Mouse (Mus musculus): ENCODE measurements around the gene Hes7.

Hes7 gene

DNA sequence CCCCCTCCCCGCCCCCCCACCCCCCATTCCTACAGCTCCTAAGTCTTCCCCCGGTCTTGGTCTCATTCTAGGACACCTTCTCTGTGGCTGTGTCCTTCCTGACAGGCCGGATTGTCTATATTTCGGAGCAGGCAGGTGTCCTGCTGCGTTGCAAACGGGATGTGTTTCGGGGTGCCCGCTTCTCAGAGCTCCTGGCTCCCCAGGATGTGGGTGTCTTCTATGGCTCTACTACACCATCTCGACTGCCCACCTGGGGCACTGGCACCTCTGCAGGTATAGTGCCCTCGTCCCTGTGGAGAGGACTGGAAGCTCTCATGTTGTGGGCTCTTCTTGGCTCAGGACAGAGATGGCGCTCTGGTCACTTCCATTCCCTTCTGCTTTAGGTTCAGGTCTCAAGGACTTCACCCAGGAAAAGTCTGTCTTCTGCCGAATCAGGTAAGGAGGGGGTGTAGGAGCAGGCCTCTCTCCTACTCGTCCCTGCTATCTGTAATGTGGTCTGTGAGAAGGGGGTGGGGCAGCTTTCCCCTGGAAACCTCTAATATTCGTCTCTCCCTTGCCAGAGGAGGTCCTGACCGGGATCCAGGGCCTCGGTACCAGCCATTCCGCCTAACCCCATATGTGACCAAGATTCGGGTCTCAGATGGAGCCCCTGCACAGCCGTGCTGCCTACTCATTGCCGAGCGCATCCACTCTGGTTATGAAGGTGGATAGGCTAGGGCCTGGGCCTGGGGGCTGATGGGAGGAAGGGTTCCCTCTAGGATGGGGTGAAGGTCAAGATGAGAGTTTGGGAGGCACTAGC is 18.4 kb upstream of the Hes7 start:
- no peak for DNase-seq

DNA sequence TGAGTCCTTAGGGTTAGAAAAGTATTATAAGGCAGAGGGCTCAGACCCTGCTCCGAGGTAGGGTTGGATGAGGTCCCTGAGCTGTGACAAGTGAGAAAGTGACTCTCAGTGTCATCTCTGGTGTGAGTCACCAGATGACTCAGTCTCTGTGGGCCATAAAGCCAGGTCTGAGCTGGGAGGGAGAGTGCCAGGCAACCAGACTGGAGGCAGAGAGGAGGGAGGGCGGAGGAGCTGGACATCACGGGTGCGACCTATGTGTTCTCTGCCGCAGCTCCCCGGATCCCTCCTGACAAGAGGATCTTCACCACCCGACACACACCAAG is 17.8 kb upstream of the Hes7 start:
- no peak for DNase-seq

DNA sequence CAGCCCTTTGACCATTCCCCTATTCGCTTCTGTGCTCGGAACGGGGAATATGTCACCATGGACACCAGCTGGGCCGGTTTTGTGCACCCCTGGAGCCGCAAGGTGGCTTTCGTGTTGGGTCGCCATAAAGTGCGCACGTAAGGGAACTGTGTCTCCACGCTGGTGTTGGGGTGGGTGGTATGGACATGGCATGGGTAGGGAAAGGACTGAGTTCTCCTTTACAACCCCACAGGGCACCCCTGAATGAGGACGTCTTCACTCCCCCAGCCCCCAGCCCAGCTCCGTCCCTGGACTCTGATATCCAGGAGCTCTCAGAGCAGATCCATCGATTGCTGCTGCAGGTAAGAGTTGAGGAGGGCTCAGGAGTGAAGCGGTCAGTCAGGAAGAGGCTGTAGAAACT is 17.1 kb upstream of the Hes7 start:
- no peak for DNase-seq

GRCm38 (mm10) chr11:69103531-69104435 is 16.4 kb upstream of the Hes7 start:
- DNase-seq = no peak

- no peak for DNase-seq
Observed at GRCm38 (mm10) chr11:69104487-69104886, 15.7 kb upstream of the Hes7 start.

GRCm38 (mm10) chr11:69105227-69105626 is 15.0 kb upstream of the Hes7 start:
- DNase-seq = no peak

- DNase-seq = no peak
Observed at GRCm38 (mm10) chr11:69105796-69106195, 14.4 kb upstream of the Hes7 start.

DNA sequence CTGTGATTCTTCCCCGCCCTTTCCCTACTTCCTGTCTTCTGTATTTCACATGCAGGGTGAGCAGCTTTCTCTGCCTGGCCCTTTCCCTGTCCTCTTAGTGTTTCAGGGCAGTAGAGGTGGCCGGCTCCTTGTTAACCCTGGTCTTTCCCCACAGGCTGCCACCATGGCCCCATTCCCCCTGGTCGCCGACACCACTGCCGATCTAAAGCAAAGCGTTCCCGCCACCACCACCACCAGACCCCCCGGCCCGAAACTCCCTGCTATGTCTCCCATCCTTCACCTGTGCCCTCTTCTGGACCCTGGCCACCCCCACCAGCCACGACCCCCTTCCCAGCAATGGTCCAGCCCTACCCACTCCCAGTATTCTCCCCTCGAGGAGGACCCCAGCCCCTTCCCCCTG is 13.9 kb upstream of the Hes7 start:
- no peak for DNase-seq

GRCm38 (mm10) chr11:69106842-69107241 is 13.4 kb upstream of the Hes7 start:
- no peak for DNase-seq

- no peak for DNase-seq
Observed at GRCm38 (mm10) chr11:69107676-69108075, 12.5 kb upstream of the Hes7 start.

DNA sequence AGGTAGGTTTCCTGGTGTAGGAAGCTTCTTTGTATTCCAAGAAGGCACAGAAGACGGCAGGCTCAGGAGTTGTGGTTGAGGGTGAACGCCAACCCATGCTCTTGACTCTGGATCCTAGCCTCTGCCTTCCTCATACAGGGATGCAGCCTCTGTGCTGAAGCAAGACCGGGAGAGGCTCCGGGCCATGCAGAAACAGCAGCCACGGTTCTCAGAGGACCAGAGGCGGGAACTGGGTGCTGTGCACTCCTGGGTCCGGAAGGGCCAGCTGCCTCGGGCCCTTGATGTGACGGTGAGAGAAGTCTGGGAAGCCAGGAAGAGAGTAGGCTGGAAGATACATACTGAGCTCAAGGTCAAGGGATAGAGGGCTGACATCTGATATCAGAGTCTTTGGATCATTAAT is 12.0 kb upstream of the Hes7 start:
- no peak for DNase-seq

GRCm38 (mm10) chr11:69109032-69109900 is 10.9 kb upstream of the Hes7 start:
- no peak for DNase-seq

DNA sequence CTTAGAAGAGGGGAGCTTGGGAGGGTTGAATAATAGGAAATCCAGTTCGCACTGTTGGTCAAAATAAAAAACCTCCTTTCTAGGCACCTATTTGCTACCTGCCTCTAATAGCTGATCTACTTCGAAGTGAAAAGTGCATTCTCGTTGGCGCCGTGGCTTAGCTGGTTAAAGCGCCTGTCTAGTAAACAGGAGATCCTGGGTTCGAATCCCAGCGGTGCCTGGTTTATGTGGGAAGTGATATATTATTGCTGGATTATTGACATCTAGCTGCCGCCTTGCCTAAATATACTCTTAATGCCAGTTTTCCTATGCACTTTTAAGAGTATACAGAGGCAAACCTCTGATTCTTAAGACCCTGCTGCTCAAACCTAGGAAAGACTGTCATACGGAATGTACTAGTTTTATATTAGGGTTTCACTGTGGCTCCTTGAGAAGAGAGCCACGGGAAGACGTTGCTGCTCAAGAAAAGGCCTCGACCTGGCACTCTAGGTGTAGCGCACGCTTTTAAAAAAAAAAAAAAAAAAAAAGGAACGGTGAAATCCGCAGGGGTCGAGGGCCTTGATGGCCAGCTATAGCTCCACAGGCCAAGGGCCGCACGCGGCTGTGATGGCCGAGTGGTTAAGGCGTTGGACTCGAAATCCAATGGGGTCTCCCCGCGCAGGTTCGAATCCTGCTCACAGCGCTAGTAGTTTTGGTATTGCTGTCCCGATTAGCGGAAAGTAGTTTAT is 9.7 kb upstream of the Hes7 start:
- peak; percentile 91 for DNase-seq

DNA sequence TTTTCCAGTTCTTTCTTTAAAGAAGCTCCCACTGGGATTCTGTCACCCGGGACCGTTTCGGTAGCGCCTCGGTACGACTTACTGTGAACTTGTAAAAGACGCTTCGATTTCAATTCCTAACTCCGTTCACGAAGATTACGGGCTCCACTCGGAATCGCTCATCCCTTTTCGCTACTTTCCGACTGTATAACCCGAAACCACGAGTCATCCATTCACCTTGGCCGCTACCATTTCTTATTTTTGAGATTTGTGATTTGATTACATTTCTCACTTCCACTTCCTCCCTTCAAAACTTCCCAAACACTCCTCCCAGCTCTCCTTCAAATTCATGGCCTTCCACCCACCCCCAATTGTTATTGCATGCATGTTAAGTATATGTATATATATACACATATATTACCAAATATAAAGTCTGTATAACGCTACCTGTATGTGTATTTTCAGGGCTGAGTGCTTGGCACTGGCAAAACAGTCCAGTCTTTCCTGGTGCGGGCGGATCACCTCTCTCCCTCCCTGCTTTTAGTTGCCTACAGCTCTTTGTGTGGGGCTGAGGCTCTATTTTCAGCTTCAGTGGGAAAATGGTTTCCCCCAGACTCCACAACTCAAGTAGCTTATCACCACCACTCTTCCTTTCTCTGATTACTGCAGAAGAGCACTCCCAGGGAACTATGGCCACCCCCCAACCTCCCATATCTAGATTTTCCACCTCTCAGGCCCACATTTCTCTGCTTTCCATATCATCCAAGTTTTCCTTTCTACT is 9.0 kb upstream of the Hes7 start:
- DNase-seq = no peak

- no peak for DNase-seq
Observed at GRCm38 (mm10) chr11:69111865-69112264, 8.3 kb upstream of the Hes7 start.

- no peak for DNase-seq
Observed at GRCm38 (mm10) chr11:69114018-69114417, 6.2 kb upstream of the Hes7 start.

- no peak for DNase-seq
Observed at GRCm38 (mm10) chr11:69114621-69115020, 5.6 kb upstream of the Hes7 start.

DNA sequence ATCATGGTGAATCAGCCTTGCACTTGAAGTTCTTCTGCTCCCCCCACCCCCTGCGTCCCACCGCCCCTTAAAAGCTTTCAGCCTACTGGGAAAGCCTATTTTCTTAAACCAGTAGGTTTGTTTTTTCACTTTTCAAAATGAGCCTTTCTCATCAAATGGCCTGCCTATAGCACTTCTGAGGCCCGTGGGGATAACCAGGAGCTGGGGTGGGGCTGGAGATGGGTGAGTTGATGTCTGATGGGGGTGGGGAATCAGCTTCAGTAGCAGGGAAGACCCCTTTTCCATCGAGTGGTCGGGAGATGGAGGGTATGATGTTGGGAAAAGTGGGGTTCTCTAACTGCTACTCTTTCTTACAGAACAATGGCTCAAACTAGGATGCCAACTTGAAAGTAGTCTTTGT is 3.4 kb upstream of the Hes7 start:
- DNase-seq = no peak

DNA sequence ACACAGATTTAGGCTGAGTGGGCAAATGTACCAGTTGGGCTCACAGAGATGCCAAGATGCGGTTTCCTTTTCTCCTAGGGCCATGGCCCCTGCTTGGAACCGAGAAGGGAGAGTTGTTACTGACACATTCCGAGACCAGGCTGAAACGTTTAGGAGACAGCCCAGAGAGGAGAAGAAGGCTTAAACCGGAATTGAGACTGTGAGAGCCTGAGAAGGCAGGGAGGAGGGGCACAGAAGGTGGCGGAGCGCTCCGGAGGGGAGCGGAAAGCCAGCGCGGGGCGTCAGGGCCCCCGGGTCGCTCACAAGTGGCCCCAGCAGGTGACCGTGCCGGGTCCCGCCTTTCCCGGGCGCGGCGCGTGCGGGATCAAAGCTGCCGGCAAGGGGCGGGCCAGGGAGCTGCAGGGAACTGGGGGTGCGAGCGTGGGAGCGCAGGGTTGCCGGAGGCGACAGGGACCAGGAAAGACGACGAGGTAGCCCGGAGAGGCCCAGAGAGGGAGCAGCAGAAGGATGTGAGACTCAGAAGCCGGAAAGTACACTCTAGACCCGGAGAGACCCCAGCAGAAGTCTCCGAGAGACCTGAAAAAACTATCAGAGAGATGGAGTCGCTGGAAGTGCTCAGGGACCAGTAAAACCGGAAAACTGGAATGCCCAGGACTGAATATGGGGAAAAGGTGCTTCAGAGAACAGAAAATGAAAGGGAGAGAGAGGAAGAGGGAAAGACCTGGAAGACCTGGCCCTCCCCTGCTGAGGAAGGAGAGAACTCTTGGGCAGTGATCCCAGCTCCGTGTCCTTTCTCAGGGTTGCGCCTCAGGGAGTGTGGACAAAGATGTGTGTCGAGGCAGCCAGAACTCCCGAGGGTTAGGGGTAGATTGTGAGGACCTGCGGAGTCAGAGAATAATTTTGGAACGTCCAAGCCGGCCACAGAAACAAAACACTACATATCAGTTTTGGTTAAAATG is 2.2 kb upstream of the Hes7 start:
- DNase-seq = peak; percentile 80

- peak; percentile 91 for DNase-seq
Observed at GRCm38 (mm10) chr11:69118765-69119164, 1.4 kb upstream of the Hes7 start.

All from thymus, postnatal 25 days (tissue).